Mouse (Mus musculus): ENCODE data around the gene Mmrn1.

DNA sequence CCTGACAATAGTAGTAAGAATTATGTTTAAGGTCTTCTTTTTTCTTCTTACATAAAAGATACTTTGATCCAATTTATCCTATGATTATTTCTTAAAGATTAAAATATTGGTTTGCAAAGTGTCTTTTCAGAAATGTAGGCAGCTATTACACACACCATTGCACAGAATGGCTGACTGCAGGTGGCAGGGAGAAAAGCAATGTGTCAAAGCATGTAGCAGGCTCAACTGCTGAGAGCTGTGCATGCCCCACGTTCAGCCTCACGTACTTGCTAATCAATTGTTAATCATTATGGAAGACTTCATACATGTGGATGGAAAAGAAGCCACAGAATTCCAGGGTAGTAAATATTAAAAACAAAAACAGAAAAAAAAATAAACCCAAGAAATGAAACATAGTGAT is 37.1 kb downstream of the Mmrn1 start:
- no peak for TF ChIP-seq CTCF (IDR thresholded peaks at IDR 0.05; ENCODE audit: extremely low read depth, insufficient read depth, insufficient read length, insufficient replicate concordance)
- no peak for TF ChIP-seq POLR2A (IDR thresholded peaks at IDR 0.05; ENCODE audit: low read depth, low read length)

Data from spleen, adult 2 months (tissue).